Mouse (Mus musculus) ES-Bruce4 (cell line): ENCODE results near the gene Tamm41. TPM values are rescaled to one million over a fixed set of nuclear protein-coding genes. Genes with fewer than 3 reads are reported as not detected.

Source experiments
- H3K27ac ChIP-seq: 2 replicates; pipeline ENCODE4 v1.5.1; 2012; ENCODE audit warnings: low read length, inconsistent platforms; ENCODE audit not compliant: insufficient read depth
- H3K27me3 ChIP-seq: 2 replicates; pipeline ENCODE4 v1.6.1; 2012; ENCODE audit warnings: mild to moderate bottlenecking, low read length, inconsistent platforms; ENCODE audit not compliant: control insufficient read depth, poor library complexity, insufficient read depth, severe bottlenecking
- H3K36me3 ChIP-seq: 2 replicates; pipeline ENCODE4 v1.6.1; 2012; ENCODE audit warnings: inconsistent platforms, mild to moderate bottlenecking, low read length, moderate library complexity; ENCODE audit not compliant: control insufficient read depth, poor library complexity, insufficient read depth, severe bottlenecking
- H3K4me1 ChIP-seq: one replicate; pipeline ENCODE4 v1.8.1; 2011; ENCODE audit warnings: low read length; ENCODE audit not compliant: control insufficient read depth, insufficient read depth
- H3K4me3 ChIP-seq: 2 replicates; pipeline ENCODE4 v1.5.1; 2011; ENCODE audit warnings: low read depth, mild to moderate bottlenecking, low read length
- H3K9ac ChIP-seq: 2 replicates; pipeline ENCODE4 v1.6.1; 2012; ENCODE audit warnings: low read depth, mild to moderate bottlenecking, inconsistent platforms; ENCODE audit not compliant: poor library complexity, severe bottlenecking
- H3K9me3 ChIP-seq: replicated peaks from 2 replicates; pipeline ENCODE4 v1.6.1; 2012; ENCODE audit warnings: mild to moderate bottlenecking, low read length, inconsistent platforms; ENCODE audit not compliant: control insufficient read depth, poor library complexity, insufficient read depth, severe bottlenecking
- CTCF ChIP-seq: IDR thresholded peaks from one replicate; pipeline ENCODE4 v1.8.1; 2011; ENCODE audit warnings: low read depth, low read length
- EP300 ChIP-seq: IDR thresholded peaks from 2 replicates; pipeline ENCODE4 v1.6.1; 2011; ENCODE audit warnings: low read depth, low read length; ENCODE audit not compliant: insufficient read depth
- POLR2A ChIP-seq: IDR thresholded peaks from one replicate; pipeline ENCODE4 v1.8.1; 2011; ENCODE audit warnings: low read length; ENCODE audit not compliant: insufficient read depth
- polyA plus RNA-seq: library from polyadenylated mRNA; stranded (reverse); fragments of >200 nt; gene quantifications from 2 replicates; pipeline ENCODE4 v1.2.4, GENCODE M21; 2011; ENCODE audit warnings: low read depth; ENCODE audit not compliant: missing spikeins, insufficient read depth, insufficient read length

Tamm41 gene
- polyA plus RNA-seq, 1 experiment = 60.3 TPM

- TF ChIP-seq CTCF (peak; percentile 48), POLR2A (no peak)
- H3K4me3 ChIP-seq = no peak overlapping the region
- peaks cover 42% of the 10 kb centered on the region for H3K36me3 ChIP-seq
- H3K27me3 ChIP-seq = no peaks in the 10 kb centered on the region
- H3K9me3 ChIP-seq = no peaks in the 10 kb centered on the region
- H3K9ac ChIP-seq = no peak overlapping the region
- H3K27ac ChIP-seq = no peak overlapping the region
- H3K4me1 ChIP-seq = no peaks in the 10 kb centered on the region
Observed at GRCm38 (mm10) chr6:115030098-115030497, 7.6 kb downstream of the Tamm41 start.

- Histone ChIP-seq H3K27ac (no peak overlapping the region), H3K4me3 (no peak overlapping the region), H3K9ac (no peak overlapping the region), H3K36me3 (peaks cover 39% of the 10 kb centered on the region), H3K9me3 (no peaks in the 10 kb centered on the region), H3K4me1 (no peaks in the 10 kb centered on the region), H3K27me3 (no peaks in the 10 kb centered on the region)
- TF ChIP-seq POLR2A (no peak), EP300 (no peak), CTCF (no peak)
Observed at GRCm38 (mm10) chr6:115029248-115029647, 8.4 kb downstream of the Tamm41 start.

- peaks cover 36% of the 10 kb centered on the region for H3K36me3 ChIP-seq
- H3K4me1 ChIP-seq = no peaks in the 10 kb centered on the region
- H3K4me3 ChIP-seq = no peak overlapping the region
- no peak overlapping the region for H3K9ac ChIP-seq
- H3K27me3 ChIP-seq = no peaks in the 10 kb centered on the region
- no peak overlapping the region for H3K27ac ChIP-seq
- no peaks in the 10 kb centered on the region for H3K9me3 ChIP-seq
- TF ChIP-seq CTCF (no peak), EP300 (no peak), POLR2A (no peak)
Observed at GRCm38 (mm10) chr6:115027485-115027992, 10.1 kb downstream of the Tamm41 start.

GRCm38 (mm10) chr6:115022876-115023275 is 14.8 kb downstream of the Tamm41 start:
- TF ChIP-seq EP300 (no peak), CTCF (no peak), POLR2A (no peak)
- no peak overlapping the region for H3K9ac ChIP-seq
- no peaks in the 10 kb centered on the region for H3K4me1 ChIP-seq
- no peak overlapping the region for H3K27ac ChIP-seq
- H3K36me3 ChIP-seq = peaks cover 15% of the 10 kb centered on the region
- H3K9me3 ChIP-seq = no peaks in the 10 kb centered on the region
- no peak overlapping the region for H3K4me3 ChIP-seq
- no peaks in the 10 kb centered on the region for H3K27me3 ChIP-seq

GRCm38 (mm10) chr6:115015461-115015860 is 22.2 kb downstream of the Tamm41 start:
- Histone ChIP-seq H3K9me3 (no peaks in the 10 kb centered on the region), H3K4me3 (no peak overlapping the region)

GRCm38 (mm10) chr6:115013574-115013973 is 24.1 kb downstream of the Tamm41 start:
- TF ChIP-seq CTCF (no peak), EP300 (no peak), POLR2A (no peak)
- Histone ChIP-seq H3K27me3 (no peaks in the 10 kb centered on the region), H3K4me3 (no peak overlapping the region), H3K36me3 (peaks cover 7% of the 10 kb centered on the region; the same call in 1 of the 2 replicates), H3K9ac (no peak overlapping the region), H3K27ac (no peak overlapping the region), H3K4me1 (no peaks in the 10 kb centered on the region), H3K9me3 (no peaks in the 10 kb centered on the region)

More at GRCm38 (mm10) chr6:115015461-115015860, 22.2 kb downstream of the Tamm41 start:
- peaks cover 7% of the 10 kb centered on the region; the same call in 1 of the 2 replicates for H3K36me3 ChIP-seq
- H3K9ac ChIP-seq = no peak overlapping the region
- no peaks in the 10 kb centered on the region for H3K4me1 ChIP-seq
- no peak overlapping the region for H3K27ac ChIP-seq
- TF ChIP-seq EP300 (no peak), POLR2A (no peak), CTCF (no peak)
- no peaks in the 10 kb centered on the region for H3K27me3 ChIP-seq
